Mouse (Mus musculus): ENCODE results near the gene Lrrc4c. TPM values are rescaled to one million over a fixed set of nuclear protein-coding genes. Genes with fewer than 3 reads are reported as not detected.

The Lrrc4c gene
- polyA plus RNA-seq, 1 experiment = 19.9 TPM

DNA sequence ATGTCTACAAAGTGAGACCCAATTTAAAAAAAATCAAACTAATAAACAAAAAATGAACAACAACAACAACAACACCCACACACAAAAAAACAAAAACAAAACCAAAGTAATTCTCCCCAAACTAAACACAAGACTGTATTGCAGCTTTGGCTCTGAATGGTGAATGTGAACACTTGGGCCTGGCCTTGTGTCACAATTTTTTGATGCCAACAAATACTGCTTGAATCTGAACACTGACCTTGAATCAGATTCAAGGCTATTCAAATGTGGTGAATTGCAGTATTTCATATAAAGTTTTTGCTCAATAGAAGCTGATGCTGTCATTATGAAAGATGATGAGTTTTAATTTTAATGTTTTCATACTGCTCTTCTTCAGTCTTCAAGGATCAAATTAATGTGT lies 143.6 kb downstream of the Lrrc4c start:
- Histone ChIP-seq H3K27me3 (ENCODE audit: control insufficient read depth, insufficient read depth, low read length) (no peaks in the 10 kb centered on the region), H3K4me3 (replicated peaks; ENCODE audit: insufficient read depth, low read depth, low read length) (no peak overlapping the region), H3K4me1 (ENCODE audit: control insufficient read depth, insufficient read depth, low read length) (no peaks in the 10 kb centered on the region), H3K27ac (ENCODE audit: insufficient read depth, low read length) (no peak overlapping the region)
- TF ChIP-seq POLR2A (IDR thresholded peaks at IDR 0.05; ENCODE audit: borderline replicate concordance, insufficient read depth, low read length) = no peak
- TF ChIP-seq CTCF (IDR thresholded peaks at IDR 0.05; ENCODE audit: borderline replicate concordance, insufficient read depth, low read depth, low read length) = no peak
- DNase-seq = peak in 1 of 2 experiments; percentile 14

- no peak for DNase-seq
- WGBS = 80% methylated on average over 6 of the region's 6 CpGs
- no peaks in the 10 kb centered on the region for H3K27me3 ChIP-seq (ENCODE audit: control insufficient read depth, insufficient read depth, low read length)
- H3K4me1 ChIP-seq (ENCODE audit: control insufficient read depth, insufficient read depth, low read length) = peaks cover 5% of the 10 kb centered on the region; the same call in 1 of the 2 replicates
- H3K4me3 ChIP-seq (replicated peaks; ENCODE audit: insufficient read depth, low read depth, low read length) = no peak overlapping the region
- TF ChIP-seq POLR2A (IDR thresholded peaks at IDR 0.05; ENCODE audit: borderline replicate concordance, insufficient read depth, low read length) = no peak
- no peak for TF ChIP-seq CTCF (IDR thresholded peaks at IDR 0.05; ENCODE audit: borderline replicate concordance, insufficient read depth, low read depth, low read length)
- H3K27ac ChIP-seq (ENCODE audit: insufficient read depth, low read length) = no peak overlapping the region
These were observed 157.7 kb downstream of the Lrrc4c start for GRCm38 (mm10) chr2:96475674-96476073.

- Histone ChIP-seq H3K27ac (ENCODE audit: insufficient read depth, low read length) (no peak overlapping the region), H3K27me3 (ENCODE audit: control insufficient read depth, insufficient read depth, low read length) (no peaks in the 10 kb centered on the region), H3K4me3 (replicated peaks; ENCODE audit: insufficient read depth, low read depth, low read length) (no peak overlapping the region), H3K4me1 (ENCODE audit: control insufficient read depth, insufficient read depth, low read length) (no peaks in the 10 kb centered on the region)
- DNase-seq = no peak
- no peak for TF ChIP-seq POLR2A (IDR thresholded peaks at IDR 0.05; ENCODE audit: borderline replicate concordance, insufficient read depth, low read length)
- TF ChIP-seq CTCF (IDR thresholded peaks at IDR 0.05; ENCODE audit: borderline replicate concordance, insufficient read depth, low read depth, low read length) = no peak
- WGBS = 56% methylated on average over 3 of the region's 3 CpGs
These were observed 181.3 kb downstream of the Lrrc4c start for GRCm38 (mm10) chr2:96499116-96499882.

DNA sequence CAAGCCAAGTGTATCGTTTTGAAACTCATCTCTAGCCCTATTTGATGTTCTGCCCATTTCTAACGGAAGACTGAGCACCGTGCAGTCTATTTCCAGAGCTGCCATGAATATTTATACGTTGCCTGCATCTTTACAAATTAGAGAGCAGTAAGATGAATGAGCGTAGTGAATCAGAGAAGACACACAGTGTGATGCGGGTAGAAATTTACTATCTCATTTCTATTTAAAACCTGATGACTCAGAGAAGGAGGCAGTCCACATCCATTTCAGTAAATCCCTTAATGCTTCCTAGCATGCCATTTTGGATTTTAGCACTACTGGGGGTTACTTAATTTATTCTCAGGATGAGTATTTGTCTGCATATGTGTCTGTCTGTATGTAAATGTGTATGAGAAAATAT lies 186.2 kb downstream of the Lrrc4c start:
- no peaks in the 10 kb centered on the region for H3K27me3 ChIP-seq (ENCODE audit: control insufficient read depth, insufficient read depth, low read length)
- H3K4me1 ChIP-seq (ENCODE audit: control insufficient read depth, insufficient read depth, low read length) = peaks cover 11% of the 10 kb centered on the region; the same call in 1 of the 2 replicates
- TF ChIP-seq CTCF (IDR thresholded peaks at IDR 0.05; ENCODE audit: borderline replicate concordance, insufficient read depth, low read depth, low read length) (no peak), POLR2A (IDR thresholded peaks at IDR 0.05; ENCODE audit: borderline replicate concordance, insufficient read depth, low read length) (no peak)
- peak in 1 of 2 experiments; percentile 39 for DNase-seq
- no peak overlapping the region for H3K27ac ChIP-seq (ENCODE audit: insufficient read depth, low read length)
- 29% methylated on average over 6 of the region's 6 CpGs for WGBS
- no peak overlapping the region for H3K4me3 ChIP-seq (replicated peaks; ENCODE audit: insufficient read depth, low read depth, low read length)

- 7% methylated on average over 1 of the region's 1 CpGs for WGBS
- TF ChIP-seq POLR2A (IDR thresholded peaks at IDR 0.05; ENCODE audit: borderline replicate concordance, insufficient read depth, low read length) = no peak
- no peak for TF ChIP-seq CTCF (IDR thresholded peaks at IDR 0.05; ENCODE audit: borderline replicate concordance, insufficient read depth, low read depth, low read length)
These were observed 187.7 kb downstream of the Lrrc4c start for GRCm38 (mm10) chr2:96505641-96506040.

DNA sequence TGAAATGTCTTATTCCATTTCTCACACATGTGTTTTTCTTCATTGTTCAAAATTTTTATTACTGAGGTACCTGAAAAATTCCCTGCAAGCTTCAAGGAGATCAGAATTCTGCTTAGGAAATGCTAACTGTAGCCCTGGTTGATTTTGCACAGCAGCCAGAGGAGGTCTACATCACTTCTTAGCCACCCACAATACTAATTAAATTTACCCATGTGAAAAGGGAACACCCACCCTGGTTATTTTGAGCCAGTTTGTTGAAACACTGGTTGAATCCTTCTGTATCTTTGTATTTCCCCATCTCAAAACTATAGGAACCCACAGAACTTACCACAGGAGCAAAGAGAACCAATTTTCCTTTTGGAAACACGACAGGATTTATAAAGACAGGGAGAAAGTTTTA lies 191.0 kb downstream of the Lrrc4c start:
- H3K4me1 ChIP-seq (ENCODE audit: control insufficient read depth, insufficient read depth, low read length) = peaks cover 11% of the 10 kb centered on the region; the same call in 1 of the 2 replicates
- 90% methylated on average over 1 of the region's 1 CpGs for WGBS
- no peaks in the 10 kb centered on the region for H3K27me3 ChIP-seq (ENCODE audit: control insufficient read depth, insufficient read depth, low read length)
- no peak for DNase-seq
- no peak overlapping the region for H3K4me3 ChIP-seq (replicated peaks; ENCODE audit: insufficient read depth, low read depth, low read length)
- TF ChIP-seq POLR2A (IDR thresholded peaks at IDR 0.05; ENCODE audit: borderline replicate concordance, insufficient read depth, low read length) (no peak), CTCF (IDR thresholded peaks at IDR 0.05; ENCODE audit: borderline replicate concordance, insufficient read depth, low read depth, low read length) (no peak)
- H3K27ac ChIP-seq (ENCODE audit: insufficient read depth, low read length) = no peak overlapping the region

More at GRCm38 (mm10) chr2:96505641-96506040, 187.7 kb downstream of the Lrrc4c start:
- no peaks in the 10 kb centered on the region for H3K27me3 ChIP-seq (ENCODE audit: control insufficient read depth, insufficient read depth, low read length)
- no peak overlapping the region for H3K27ac ChIP-seq (ENCODE audit: insufficient read depth, low read length)
- no peak overlapping the region for H3K4me3 ChIP-seq (replicated peaks; ENCODE audit: insufficient read depth, low read depth, low read length)
- DNase-seq = peak; percentile 69 to 86
- peaks cover 11% of the 10 kb centered on the region; the same call in 1 of the 2 replicates for H3K4me1 ChIP-seq (ENCODE audit: control insufficient read depth, insufficient read depth, low read length)

DNA sequence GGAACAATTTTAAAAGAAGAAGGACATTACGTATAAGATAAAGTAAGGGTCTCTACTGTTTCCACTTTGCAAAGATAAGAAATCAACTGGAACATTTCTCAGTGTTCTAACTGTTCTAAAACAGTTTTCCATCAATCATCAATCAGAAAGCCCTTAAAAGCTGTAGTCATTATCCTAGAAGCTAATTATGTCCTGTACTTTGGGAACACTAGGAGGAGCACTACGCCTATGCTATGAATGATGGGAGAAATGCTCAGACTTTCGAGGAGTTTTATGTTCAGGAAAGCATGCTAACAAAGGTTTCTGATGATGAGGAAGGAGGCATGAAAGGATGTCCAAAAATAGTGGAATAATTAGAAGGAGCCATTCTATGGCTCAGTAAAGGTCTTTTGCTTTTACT lies 219.5 kb downstream of the Lrrc4c start:
- Histone ChIP-seq H3K27ac (ENCODE audit: insufficient read depth, low read length) (no peak overlapping the region), H3K4me1 (ENCODE audit: control insufficient read depth, insufficient read depth, low read length) (no peaks in the 10 kb centered on the region), H3K27me3 (ENCODE audit: control insufficient read depth, insufficient read depth, low read length) (no peaks in the 10 kb centered on the region), H3K4me3 (replicated peaks; ENCODE audit: insufficient read depth, low read depth, low read length) (no peak overlapping the region)
- 83% methylated on average over 3 of the region's 3 CpGs for WGBS
- TF ChIP-seq CTCF (IDR thresholded peaks at IDR 0.05; ENCODE audit: borderline replicate concordance, insufficient read depth, low read depth, low read length) (no peak), POLR2A (IDR thresholded peaks at IDR 0.05; ENCODE audit: borderline replicate concordance, insufficient read depth, low read length) (no peak)
- DNase-seq = no peak

GRCm38 (mm10) chr2:96547171-96547570 lies 229.2 kb downstream of the Lrrc4c start:
- Histone ChIP-seq H3K4me1 (ENCODE audit: control insufficient read depth, insufficient read depth, low read length) (no peaks in the 10 kb centered on the region), H3K27ac (ENCODE audit: insufficient read depth, low read length) (no peak overlapping the region), H3K4me3 (replicated peaks; ENCODE audit: insufficient read depth, low read depth, low read length) (no peak overlapping the region), H3K27me3 (ENCODE audit: control insufficient read depth, insufficient read depth, low read length) (no peaks in the 10 kb centered on the region; the same call in 1 of the 2 replicates)
- 90% methylated on average over 1 of the region's 1 CpGs for WGBS
- TF ChIP-seq POLR2A (IDR thresholded peaks at IDR 0.05; ENCODE audit: borderline replicate concordance, insufficient read depth, low read length) = no peak
- TF ChIP-seq CTCF (IDR thresholded peaks at IDR 0.05; ENCODE audit: borderline replicate concordance, insufficient read depth, low read depth, low read length) = no peak
- DNase-seq = no peak

Measured in cerebellum, adult 2 months (tissue).